Mouse (Mus musculus): ENCODE data around the gene Lbp.

The Lbp gene

DNA sequence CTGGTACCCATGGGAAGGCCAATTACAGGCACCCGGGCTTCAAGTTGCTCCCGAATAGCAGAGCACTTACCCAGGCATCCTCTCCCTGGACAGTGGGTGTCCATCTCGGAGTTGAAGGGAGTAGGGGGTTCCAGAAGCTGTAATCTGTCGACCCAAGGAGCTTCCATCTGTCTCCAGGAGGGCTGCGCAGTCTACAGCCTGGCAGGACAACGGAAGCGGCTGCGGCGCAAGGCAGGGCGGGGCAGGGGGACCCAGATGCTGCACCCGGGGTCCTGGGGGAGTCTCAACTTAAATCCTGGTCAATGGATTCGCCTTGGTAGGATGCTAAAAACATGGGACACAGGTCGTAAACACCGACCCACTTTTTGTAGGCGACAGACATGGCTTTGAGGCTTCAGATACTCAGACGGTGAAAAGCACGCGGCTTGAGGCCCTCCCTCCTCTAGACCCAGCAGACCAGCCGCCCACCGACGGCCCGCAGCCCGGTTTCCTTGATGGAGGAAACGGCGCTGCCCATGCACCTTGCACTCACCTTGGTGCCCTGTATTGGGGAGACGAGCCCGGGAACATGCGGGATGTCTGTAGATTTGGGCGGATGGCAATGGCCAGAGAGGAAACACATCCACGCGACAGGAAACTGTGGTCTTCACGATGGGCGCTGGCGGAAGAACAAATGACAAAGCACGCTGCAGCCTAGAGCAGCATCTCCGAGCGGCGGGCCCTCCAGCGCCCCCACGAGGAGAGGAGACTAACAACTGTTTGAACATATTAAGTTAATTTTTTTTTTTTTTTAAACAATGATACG is 54.8 kb downstream of the Lbp start:
- in situ Hi-C loops (cut with MboI, MseI): no loop called here

DNA sequence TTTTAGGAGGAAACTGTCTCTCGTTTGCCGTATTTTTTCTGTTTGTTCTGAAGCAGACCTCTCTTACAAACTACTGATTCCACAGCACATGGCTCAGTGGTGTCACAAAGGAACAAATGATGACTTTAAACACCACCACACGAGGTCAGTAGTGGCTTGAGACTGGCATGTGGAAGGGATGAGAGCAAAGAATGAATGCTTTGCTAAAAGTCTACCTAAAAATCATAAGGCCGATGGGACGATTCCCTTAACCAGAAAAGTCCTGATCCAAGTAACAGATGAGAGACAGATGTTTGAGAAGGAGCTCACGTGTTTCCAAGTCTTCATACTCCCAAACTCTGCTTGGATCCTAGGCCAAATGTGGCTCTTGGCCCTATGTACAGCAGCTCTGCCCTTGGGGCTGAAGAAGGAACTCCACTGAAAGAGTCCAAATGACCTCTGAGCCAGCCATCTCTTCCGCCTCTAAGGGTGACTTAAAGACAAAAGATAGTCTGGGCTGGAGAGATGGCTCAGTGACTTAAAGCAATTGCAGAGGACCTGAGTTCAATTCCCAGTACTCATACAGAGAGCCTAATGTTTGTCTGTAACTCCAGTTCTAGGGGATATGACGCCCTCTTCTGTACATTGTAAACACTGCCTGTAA is 55.5 kb downstream of the Lbp start:
- in situ Hi-C loops (cut with MboI, MseI): no loop called here

GRCm38 (mm10) chr2:158364175-158364574 is 57.9 kb downstream of the Lbp start:
- in situ Hi-C loops (cut with MboI, MseI): no loop called here

DNA sequence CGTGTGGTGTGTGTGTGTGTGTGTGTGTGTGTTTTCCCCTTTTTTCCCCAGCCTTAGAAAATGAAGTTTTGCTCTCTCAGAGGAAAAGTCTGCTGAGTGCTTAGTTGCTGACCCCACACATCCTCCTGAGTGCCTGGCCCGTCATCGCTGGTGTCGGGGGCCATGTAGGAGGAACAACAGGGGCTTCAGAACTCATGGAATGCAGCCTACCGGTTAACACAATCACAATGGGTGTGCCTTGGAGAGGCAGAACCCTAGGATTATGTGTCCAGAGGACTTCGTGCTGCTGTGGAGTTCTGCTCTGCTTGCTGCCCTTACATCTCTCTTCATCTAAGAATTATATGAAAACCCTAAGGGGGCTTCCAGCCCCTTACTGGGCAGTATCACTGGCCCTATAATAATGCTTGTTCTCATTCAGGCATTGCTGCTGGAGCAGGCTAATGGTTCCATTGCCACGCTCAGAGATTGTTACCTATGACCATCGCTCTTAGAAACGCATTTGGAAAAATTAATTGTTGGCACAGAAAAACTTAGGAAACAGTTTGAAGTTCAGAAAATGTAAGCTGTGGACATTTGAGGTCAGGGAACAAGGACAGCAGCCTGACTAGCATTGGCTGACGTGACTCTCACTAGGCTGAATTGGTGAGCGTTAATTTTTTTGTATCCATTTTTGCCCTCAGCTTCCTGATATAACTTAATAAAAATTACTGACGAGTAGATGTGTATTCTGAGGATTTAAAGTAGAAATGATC is 59.0 kb downstream of the Lbp start:
- in situ Hi-C loops (cut with MboI, MseI): no loop called here

- in situ Hi-C loops (cut with MboI, MseI): no loop called here
Measured at GRCm38 (mm10) chr2:158367654-158368053, 61.4 kb downstream of the Lbp start.

DNA sequence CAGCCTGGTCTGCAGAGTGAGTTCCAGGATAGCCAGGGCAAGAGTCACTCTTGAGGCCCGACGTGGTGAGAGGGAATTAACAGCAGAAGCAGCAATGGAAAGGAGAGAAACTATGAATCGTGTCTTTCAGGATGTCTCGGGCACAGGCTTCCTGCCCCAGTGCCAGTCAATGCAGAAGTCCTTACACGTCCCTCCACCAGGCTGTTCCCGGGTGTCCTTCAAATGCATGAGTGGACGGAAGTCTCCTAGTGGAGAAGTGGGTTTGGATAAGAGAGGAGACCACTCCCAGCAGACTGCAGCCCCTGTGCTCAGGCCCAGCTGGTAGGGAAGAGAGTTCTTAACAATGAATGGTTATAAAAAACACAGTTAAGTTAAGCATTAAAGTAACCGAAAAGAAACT is 62.0 kb downstream of the Lbp start:
- in situ Hi-C loops (cut with MboI, MseI): no loop called here

DNA sequence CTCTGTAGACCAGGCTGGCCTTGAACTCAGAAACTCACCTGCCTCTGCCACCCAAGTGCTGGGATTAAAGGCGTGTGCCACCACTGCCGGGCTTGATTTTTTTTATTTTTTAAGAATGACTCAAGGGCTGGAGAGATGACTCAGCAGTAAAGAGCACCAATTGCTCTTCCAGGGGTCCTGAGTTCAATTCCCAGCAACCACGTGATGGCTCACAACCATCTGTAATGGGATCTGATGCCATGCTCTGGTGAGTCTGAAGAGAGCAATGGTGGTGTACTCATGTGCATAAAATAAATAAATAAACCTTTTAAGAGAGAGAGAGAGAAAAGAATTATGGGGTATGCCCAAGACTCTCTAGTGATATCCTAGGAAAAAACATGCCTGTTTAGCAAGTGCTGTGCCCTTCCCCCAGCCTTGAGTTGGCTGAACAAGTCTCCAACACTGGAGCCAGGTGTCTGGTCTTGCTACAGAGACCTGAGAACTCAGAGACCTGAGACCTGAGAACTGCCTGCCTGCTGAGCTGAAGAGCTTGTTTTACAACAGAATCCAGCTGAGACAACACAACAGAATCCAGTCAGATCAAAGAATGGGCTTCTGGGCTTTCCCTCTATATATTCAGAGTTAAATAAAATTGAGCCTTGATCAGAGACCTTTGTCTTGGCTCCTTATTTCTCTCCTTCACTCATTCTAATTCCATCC is 63.3 kb downstream of the Lbp start:
- in situ Hi-C loops (cut with MboI, MseI): no loop called here

DNA sequence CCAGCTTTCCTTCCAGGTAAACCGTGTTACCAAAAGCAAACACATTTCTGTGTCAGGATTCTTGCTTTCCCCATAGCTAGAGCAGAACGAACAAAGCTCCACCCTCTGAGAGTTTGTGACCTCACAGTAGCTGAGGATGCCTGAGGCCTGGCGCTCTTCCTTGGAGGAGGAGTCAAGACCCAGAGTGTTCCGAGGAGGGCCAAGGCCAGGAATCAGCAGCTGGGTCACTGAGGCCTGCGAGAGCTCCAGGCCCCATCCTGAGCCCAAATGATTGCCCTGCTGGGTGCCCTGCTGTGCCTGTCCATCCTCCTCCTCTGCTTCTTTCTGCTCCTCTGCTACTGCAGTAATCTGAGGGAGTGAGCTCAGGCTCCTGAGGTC is 63.9 kb downstream of the Lbp start:
- in situ Hi-C loops (cut with MboI, MseI): no loop called here

GRCm38 (mm10) chr2:158373061-158373460 is 66.8 kb downstream of the Lbp start:
- in situ Hi-C loops (cut with MboI, MseI): no loop called here

DNA sequence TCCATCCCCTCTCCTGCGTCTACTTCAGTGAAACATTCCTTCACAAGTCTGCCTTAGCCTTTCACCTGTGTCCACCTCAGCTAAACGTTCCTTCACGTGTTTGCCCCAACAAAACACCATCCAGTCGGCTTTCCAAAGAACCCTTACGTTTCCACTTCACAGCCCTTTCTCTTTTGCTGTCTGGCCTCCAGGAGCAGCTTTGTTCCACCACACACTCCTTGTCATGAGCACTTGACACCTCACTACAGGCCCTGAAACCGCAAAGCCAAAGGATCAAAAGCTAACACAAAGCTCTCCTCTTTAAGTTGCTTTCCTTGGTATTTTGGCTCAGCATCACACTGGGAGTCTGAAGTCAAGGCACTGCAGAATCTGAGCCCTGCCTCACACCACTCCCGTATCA is 67.2 kb downstream of the Lbp start:
- in situ Hi-C loops (cut with MboI, MseI): no loop called here

- in situ Hi-C loops (cut with MboI, MseI): no loop called here
Measured at GRCm38 (mm10) chr2:158375443-158376122, 69.3 kb downstream of the Lbp start, which contains the start of gene Snhg11. Snhg11 (plus strand) TSS chr2:158375638.

DNA sequence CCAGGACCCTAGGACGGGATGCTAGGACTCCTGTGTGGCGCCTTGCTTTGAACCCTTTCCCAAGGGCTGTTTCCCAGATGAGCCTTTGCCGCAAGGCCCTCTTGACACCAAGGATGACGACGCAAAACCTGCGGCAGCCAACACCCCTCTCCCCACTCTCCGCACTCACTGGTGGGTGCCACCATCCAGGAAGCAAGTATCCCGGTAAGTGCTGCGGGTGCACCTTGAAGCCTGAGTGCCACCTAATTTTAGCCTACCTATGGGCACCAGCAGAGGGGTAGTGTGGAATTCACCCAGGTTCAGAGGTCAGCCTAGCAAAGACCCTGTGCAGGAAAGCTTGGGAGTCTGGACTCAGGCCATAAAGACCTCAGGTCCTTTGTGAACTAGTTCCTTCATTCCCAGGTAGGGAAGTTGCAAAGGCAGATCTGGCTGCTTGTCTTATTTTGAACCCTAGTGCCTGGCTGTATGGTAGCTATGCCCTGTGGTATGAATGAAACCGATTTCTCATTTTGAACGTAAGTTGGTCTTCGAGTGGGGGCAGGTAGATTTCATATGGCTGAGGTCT is 69.9 kb downstream of the Lbp start:
- in situ Hi-C loops (cut with MboI, MseI): no loop called here

DNA sequence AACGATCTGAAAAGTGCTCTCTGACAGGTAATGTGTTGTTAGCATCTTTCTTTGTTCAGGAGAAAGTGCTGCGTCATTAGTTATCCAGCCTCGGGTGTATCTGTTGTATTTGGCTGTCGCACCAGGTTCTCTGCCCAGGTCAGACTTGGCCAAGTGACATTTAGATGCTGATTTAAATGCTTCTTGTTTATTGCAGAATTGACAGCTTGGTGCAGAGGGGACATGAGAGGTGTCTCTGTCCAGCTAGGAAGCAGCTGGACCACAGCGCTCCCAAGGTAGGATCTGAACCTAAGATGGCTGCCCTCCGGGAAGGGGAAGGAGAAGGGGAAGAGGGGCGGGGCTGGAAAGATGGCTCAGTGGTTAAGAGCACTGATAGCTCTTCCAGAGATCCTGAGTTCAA is 70.5 kb downstream of the Lbp start:
- in situ Hi-C loops (cut with MboI, MseI): no loop called here

DNA sequence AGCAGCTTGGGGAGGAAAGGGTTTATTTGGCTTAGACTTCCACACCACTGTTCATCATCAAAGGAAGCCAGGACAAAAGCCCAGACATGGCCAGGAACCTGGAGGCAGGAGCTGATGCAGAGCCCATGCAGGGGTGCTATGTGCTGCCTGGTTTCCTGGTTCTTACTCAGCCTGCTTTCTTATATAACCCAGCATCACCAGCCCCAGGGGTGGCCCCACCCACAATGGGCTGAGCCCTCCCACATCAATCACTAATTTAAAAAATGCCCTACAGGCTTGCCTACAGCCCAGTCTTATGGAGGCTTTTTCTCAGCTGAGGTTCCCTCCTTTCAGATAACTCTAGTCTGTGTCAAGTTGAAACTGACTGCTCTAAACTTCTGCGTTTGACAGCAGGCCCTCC is 71.5 kb downstream of the Lbp start:
- in situ Hi-C loops (cut with MboI, MseI): no loop called here

DNA sequence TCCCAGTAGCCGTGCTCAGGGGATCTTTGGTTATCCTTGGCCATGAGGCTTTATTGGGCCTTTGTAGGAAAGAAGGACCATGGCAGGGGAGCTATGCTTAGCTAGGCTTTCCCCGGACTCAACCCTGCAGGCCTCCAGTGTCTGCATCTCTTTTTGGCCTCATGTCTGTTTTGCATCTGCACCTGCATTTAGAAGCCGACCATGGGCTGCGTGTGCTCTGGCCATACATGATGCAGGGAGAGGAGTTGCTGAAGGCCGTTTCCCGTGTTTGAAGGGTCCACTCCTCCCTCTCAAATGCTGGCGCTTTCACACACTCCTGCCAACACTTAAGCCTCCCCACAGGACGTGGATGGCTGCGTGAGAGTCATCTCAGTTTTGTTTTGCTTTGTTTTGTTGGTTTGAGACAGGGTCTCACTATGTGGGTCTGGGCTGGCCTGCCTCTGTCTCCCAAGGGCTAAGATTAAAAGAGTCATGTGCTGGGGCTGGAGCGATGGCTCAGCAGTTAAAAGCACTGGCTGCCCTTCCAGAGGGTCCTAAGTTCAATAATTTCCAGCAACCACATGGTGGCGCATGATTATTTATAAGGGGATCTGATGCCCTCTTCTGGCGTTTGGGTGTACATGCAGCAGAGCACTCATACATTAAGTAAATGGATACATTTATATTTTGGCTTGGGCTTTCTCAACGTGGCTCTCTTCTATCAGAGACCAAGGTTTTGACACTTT is 73.2 kb downstream of the Lbp start:
- in situ Hi-C loops (cut with MboI, MseI): no loop called here
